Mouse (Mus musculus) frontal cortex, postnatal 14 days (tissue): ENCODE results near the gene Tnfaip2.

ENCODE experiments used
- DNase-seq, 2 experiments: peaks; one replicate each; pipeline ENCODE4 v3.0.0; 2022; ENCODE audit warnings: low spot score in 2 of 2

Tnfaip2 gene

GRCm38 (mm10) chr12:111445890-111446613 lies 3.8 kb downstream of the Tnfaip2 start:
- no peak for DNase-seq

GRCm38 (mm10) chr12:111446745-111447144 lies 4.5 kb downstream of the Tnfaip2 start:
- no peak for DNase-seq

GRCm38 (mm10) chr12:111447350-111447749 lies 5.1 kb downstream of the Tnfaip2 start:
- no peak for DNase-seq

GRCm38 (mm10) chr12:111447898-111448760 lies 5.9 kb downstream of the Tnfaip2 start:
- no peak for DNase-seq

GRCm38 (mm10) chr12:111448931-111449705 lies 6.8 kb downstream of the Tnfaip2 start:
- DNase-seq: no peak

- no peak for DNase-seq
These were observed 8.1 kb downstream of the Tnfaip2 start for GRCm38 (mm10) chr12:111450359-111450758.

- no peak for DNase-seq
These were observed 9.3 kb downstream of the Tnfaip2 start for GRCm38 (mm10) chr12:111451561-111451960.

- no peak for DNase-seq
These were observed 11.8 kb downstream of the Tnfaip2 start for GRCm38 (mm10) chr12:111454021-111454420.

GRCm38 (mm10) chr12:111454543-111455280 lies 12.4 kb downstream of the Tnfaip2 start:
- no peak for DNase-seq

GRCm38 (mm10) chr12:111455311-111455846 lies 13.1 kb downstream of the Tnfaip2 start:
- DNase-seq: no peak

- no peak for DNase-seq
These were observed 13.6 kb downstream of the Tnfaip2 start for GRCm38 (mm10) chr12:111455860-111456259.

- no peak for DNase-seq
These were observed 15.5 kb downstream of the Tnfaip2 start for GRCm38 (mm10) chr12:111457742-111458141.

- DNase-seq: no peak
These were observed 21.3 kb downstream of the Tnfaip2 start for GRCm38 (mm10) chr12:111463570-111463969.

- no peak for DNase-seq
These were observed 24.1 kb downstream of the Tnfaip2 start for GRCm38 (mm10) chr12:111466369-111466768.

- DNase-seq: no peak
These were observed 25.9 kb downstream of the Tnfaip2 start for GRCm38 (mm10) chr12:111468206-111468605.

- DNase-seq: peak in 1 of 2 experiments; percentile 48
These were observed 27.2 kb downstream of the Tnfaip2 start for GRCm38 (mm10) chr12:111469507-111469906.

GRCm38 (mm10) chr12:111471119-111471518 lies 28.9 kb downstream of the Tnfaip2 start:
- DNase-seq: no peak

GRCm38 (mm10) chr12:111471721-111472120 lies 29.5 kb downstream of the Tnfaip2 start:
- DNase-seq: no peak

GRCm38 (mm10) chr12:111472886-111473285 lies 30.6 kb downstream of the Tnfaip2 start:
- no peak for DNase-seq

- no peak for DNase-seq
These were observed 32.1 kb downstream of the Tnfaip2 start for GRCm38 (mm10) chr12:111474384-111474783.
